Mouse (Mus musculus): Measurements from ENCODE around the gene Camkmt. TPM values are rescaled to one million over a fixed set of nuclear protein-coding genes. Genes with fewer than 3 reads are reported as not detected.

Gene Camkmt
- polyA plus RNA-seq, 1 experiment from 2014 or later: 16.4 TPM

- 51% methylated on average over 4 of the region's 4 CpGs for WGBS
- Histone ChIP-seq H3K4me3 (ENCODE audit: low read length) (no peak overlapping the region), H3K27ac (ENCODE audit: low read length) (no peak overlapping the region), H3K9me3 (ENCODE audit: control insufficient read depth, low read length) (no peaks in the 10 kb centered on the region), H3K9ac (ENCODE audit: low read depth, low read length) (no peak overlapping the region), H3K4me2 (ENCODE audit: low read depth, low read length) (no peak overlapping the region), H3K4me1 (ENCODE audit: control insufficient read depth, insufficient read depth, low read length) (no peaks in the 10 kb centered on the region), H3K27me3 (replicated peaks; ENCODE audit: control insufficient read depth, insufficient read depth, low read length) (no peaks in the 10 kb centered on the region), H3K36me3 (ENCODE audit: control insufficient read depth, insufficient read depth, low read length) (no peaks in the 10 kb centered on the region)
- no peak for ATAC-seq
Measured at GRCm38 (mm10) chr17:85171951-85172350, 81.6 kb downstream of the Camkmt start.

- no peaks in the 10 kb centered on the region for H3K9me3 ChIP-seq (ENCODE audit: control insufficient read depth, low read length)
- no peaks in the 10 kb centered on the region for H3K36me3 ChIP-seq (ENCODE audit: control insufficient read depth, insufficient read depth, low read length)
- H3K4me3 ChIP-seq (ENCODE audit: low read length): no peak overlapping the region
- no peak for ATAC-seq
- no peak overlapping the region for H3K27ac ChIP-seq (ENCODE audit: low read length)
- H3K4me1 ChIP-seq (ENCODE audit: control insufficient read depth, insufficient read depth, low read length): no peaks in the 10 kb centered on the region
- no peaks in the 10 kb centered on the region for H3K27me3 ChIP-seq (replicated peaks; ENCODE audit: control insufficient read depth, insufficient read depth, low read length)
- no peak overlapping the region for H3K9ac ChIP-seq (ENCODE audit: low read depth, low read length)
- no peak overlapping the region for H3K4me2 ChIP-seq (ENCODE audit: low read depth, low read length)
- 54% methylated on average over 13 of the region's 13 CpGs for WGBS
Measured at GRCm38 (mm10) chr17:85177231-85177630, 86.9 kb downstream of the Camkmt start.

- ATAC-seq: no peak
- 56% methylated on average over 14 of the region's 14 CpGs for WGBS
Measured at GRCm38 (mm10) chr17:85180471-85181060, 90.2 kb downstream of the Camkmt start.

DNA sequence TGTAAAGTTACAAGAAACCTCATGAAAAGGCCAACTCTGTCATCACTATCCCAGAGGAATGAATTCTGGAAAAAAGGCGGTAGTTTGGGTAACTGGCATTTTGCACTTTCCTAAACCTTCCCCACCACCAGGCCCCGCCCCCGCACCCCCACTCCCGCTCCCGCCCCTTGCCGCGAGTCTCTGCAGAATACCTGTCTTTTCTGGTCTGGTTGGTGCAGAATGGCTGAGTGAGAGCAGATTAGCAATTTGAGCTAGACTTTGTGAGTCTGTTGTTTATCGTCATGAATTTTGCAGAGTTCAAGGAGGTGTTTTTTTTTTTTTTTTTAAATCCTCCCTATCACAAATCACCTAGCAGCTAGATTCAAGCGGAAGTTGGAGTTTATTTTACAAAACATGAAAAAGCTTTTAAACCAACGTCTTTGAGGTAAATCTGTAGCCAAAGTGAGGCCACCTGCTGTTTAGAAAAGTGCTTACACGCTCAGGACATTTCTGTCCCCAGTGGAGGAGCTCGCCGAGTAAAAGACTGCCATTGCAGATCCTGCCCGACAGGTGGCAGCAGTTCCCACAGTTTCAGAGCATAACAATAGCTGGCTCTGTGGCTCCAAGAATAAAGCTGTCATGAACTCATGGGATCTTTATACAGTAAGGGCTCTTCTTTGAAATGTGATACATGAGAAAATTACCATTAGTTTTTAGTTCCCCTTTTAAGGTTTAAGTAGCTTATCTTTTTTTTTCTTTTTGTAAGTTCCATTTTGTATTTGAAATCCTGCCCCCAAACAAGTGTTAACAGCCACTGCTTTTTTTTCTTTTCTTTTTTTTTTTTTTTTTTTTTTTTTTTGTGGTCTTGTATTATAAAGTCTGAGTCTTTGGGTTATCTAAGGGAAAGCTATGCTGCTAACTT, 99.1 kb downstream of the Camkmt start:
- H3K36me3 ChIP-seq (ENCODE audit: control insufficient read depth, insufficient read depth, low read length): no peaks in the 10 kb centered on the region
- H3K4me2 ChIP-seq (ENCODE audit: low read depth, low read length): peak overlapping the region; percentile 43
- H3K4me3 ChIP-seq (ENCODE audit: low read length): no peak overlapping the region; the same call in 1 of the 2 replicates
- H3K9ac ChIP-seq (ENCODE audit: low read depth, low read length): no peak overlapping the region
- no peak overlapping the region for H3K27ac ChIP-seq (ENCODE audit: low read length)
- H3K27me3 ChIP-seq (replicated peaks; ENCODE audit: control insufficient read depth, insufficient read depth, low read length): no peaks in the 10 kb centered on the region
- no peaks in the 10 kb centered on the region for H3K9me3 ChIP-seq (ENCODE audit: control insufficient read depth, low read length)
- 3% methylated on average over 14 of the region's 14 CpGs for WGBS
- H3K4me1 ChIP-seq (ENCODE audit: control insufficient read depth, insufficient read depth, low read length): no peaks in the 10 kb centered on the region
- peak; percentile 89 for ATAC-seq

More at GRCm38 (mm10) chr17:85180471-85181060, 90.2 kb downstream of the Camkmt start:
- Histone ChIP-seq H3K9me3 (ENCODE audit: control insufficient read depth, low read length) (no peaks in the 10 kb centered on the region), H3K27ac (ENCODE audit: low read length) (no peak overlapping the region), H3K27me3 (replicated peaks; ENCODE audit: control insufficient read depth, insufficient read depth, low read length) (no peaks in the 10 kb centered on the region), H3K4me1 (ENCODE audit: control insufficient read depth, insufficient read depth, low read length) (no peaks in the 10 kb centered on the region), H3K36me3 (ENCODE audit: control insufficient read depth, insufficient read depth, low read length) (no peaks in the 10 kb centered on the region), H3K4me3 (ENCODE audit: low read length) (no peak overlapping the region), H3K4me2 (ENCODE audit: low read depth, low read length) (no peak overlapping the region), H3K9ac (ENCODE audit: low read depth, low read length) (no peak overlapping the region)

DNA sequence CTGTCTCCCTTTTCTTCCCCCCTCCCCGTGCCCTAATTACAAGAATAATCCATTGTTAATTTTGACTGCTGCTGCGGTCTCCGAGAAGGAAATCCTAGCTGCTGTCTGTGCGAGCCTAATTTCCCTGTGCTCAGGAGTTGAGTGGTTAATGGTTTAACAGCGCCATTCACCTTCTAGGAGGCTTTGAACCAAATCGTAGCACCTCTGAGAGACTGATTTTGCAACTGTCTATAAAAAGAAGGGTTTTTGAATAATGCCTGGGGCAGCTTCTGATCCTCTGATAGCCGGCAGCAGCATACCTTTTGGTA, 99.7 kb downstream of the Camkmt start:
- WGBS: 23% methylated on average over 7 of the region's 7 CpGs
- no peaks in the 10 kb centered on the region for H3K36me3 ChIP-seq (ENCODE audit: control insufficient read depth, insufficient read depth, low read length)
- H3K4me1 ChIP-seq (ENCODE audit: control insufficient read depth, insufficient read depth, low read length): no peaks in the 10 kb centered on the region
- no peak overlapping the region for H3K4me3 ChIP-seq (ENCODE audit: low read length)
- H3K9ac ChIP-seq (ENCODE audit: low read depth, low read length): no peak overlapping the region
- no peak overlapping the region for H3K4me2 ChIP-seq (ENCODE audit: low read depth, low read length)
- H3K27me3 ChIP-seq (replicated peaks; ENCODE audit: control insufficient read depth, insufficient read depth, low read length): no peaks in the 10 kb centered on the region
- H3K9me3 ChIP-seq (ENCODE audit: control insufficient read depth, low read length): no peaks in the 10 kb centered on the region
- ATAC-seq: no peak
- no peak overlapping the region for H3K27ac ChIP-seq (ENCODE audit: low read length)

GRCm38 (mm10) chr17:85193294-85193693, 102.9 kb downstream of the Camkmt start:
- 83% methylated on average over 11 of the region's 11 CpGs for WGBS
- Histone ChIP-seq H3K36me3 (ENCODE audit: control insufficient read depth, insufficient read depth, low read length) (no peaks in the 10 kb centered on the region), H3K27ac (ENCODE audit: low read length) (no peak overlapping the region), H3K4me2 (ENCODE audit: low read depth, low read length) (no peak overlapping the region), H3K4me1 (ENCODE audit: control insufficient read depth, insufficient read depth, low read length) (no peaks in the 10 kb centered on the region), H3K9ac (ENCODE audit: low read depth, low read length) (no peak overlapping the region), H3K4me3 (ENCODE audit: low read length) (no peak overlapping the region), H3K9me3 (ENCODE audit: control insufficient read depth, low read length) (no peaks in the 10 kb centered on the region), H3K27me3 (replicated peaks; ENCODE audit: control insufficient read depth, insufficient read depth, low read length) (no peaks in the 10 kb centered on the region)
- ATAC-seq: no peak

DNA sequence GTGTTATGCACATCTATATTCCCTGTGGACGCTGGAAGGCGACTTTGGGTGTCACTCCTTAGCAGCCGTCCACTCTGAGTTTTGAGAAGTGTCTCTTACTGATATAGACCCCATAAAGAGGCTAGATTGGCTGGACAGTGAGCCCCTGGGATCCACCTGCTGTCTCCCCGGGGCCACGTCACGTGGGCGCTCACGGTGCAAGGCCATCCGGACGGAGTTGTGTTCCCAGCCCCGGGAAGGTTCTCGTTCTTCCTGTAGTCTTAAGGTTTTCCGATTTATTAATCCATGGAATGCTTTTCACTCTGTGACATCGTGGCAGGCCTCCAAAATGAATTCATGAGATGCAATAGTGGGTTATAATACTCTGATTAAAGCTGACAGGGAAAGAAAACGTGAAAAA, 108.4 kb downstream of the Camkmt start:
- Histone ChIP-seq H3K4me3 (ENCODE audit: low read length) (no peak overlapping the region), H3K9me3 (ENCODE audit: control insufficient read depth, low read length) (no peaks in the 10 kb centered on the region), H3K27ac (ENCODE audit: low read length) (no peak overlapping the region), H3K27me3 (replicated peaks; ENCODE audit: control insufficient read depth, insufficient read depth, low read length) (no peaks in the 10 kb centered on the region), H3K4me1 (ENCODE audit: control insufficient read depth, insufficient read depth, low read length) (no peaks in the 10 kb centered on the region), H3K4me2 (ENCODE audit: low read depth, low read length) (no peak overlapping the region), H3K9ac (ENCODE audit: low read depth, low read length) (no peak overlapping the region), H3K36me3 (ENCODE audit: control insufficient read depth, insufficient read depth, low read length) (no peaks in the 10 kb centered on the region)
- WGBS: 87% methylated on average over 15 of the region's 15 CpGs
- ATAC-seq: no peak

GRCm38 (mm10) chr17:85199321-85199720, 109.0 kb downstream of the Camkmt start:
- no peak for ATAC-seq
- H3K4me2 ChIP-seq (ENCODE audit: low read depth, low read length): no peak overlapping the region
- H3K9me3 ChIP-seq (ENCODE audit: control insufficient read depth, low read length): no peaks in the 10 kb centered on the region
- no peak overlapping the region for H3K27ac ChIP-seq (ENCODE audit: low read length)
- no peak overlapping the region for H3K4me3 ChIP-seq (ENCODE audit: low read length)
- WGBS: 66% methylated on average over 11 of the region's 11 CpGs
- no peak overlapping the region for H3K9ac ChIP-seq (ENCODE audit: low read depth, low read length)
- H3K4me1 ChIP-seq (ENCODE audit: control insufficient read depth, insufficient read depth, low read length): no peaks in the 10 kb centered on the region
- H3K27me3 ChIP-seq (replicated peaks; ENCODE audit: control insufficient read depth, insufficient read depth, low read length): no peaks in the 10 kb centered on the region
- no peaks in the 10 kb centered on the region for H3K36me3 ChIP-seq (ENCODE audit: control insufficient read depth, insufficient read depth, low read length)

DNA sequence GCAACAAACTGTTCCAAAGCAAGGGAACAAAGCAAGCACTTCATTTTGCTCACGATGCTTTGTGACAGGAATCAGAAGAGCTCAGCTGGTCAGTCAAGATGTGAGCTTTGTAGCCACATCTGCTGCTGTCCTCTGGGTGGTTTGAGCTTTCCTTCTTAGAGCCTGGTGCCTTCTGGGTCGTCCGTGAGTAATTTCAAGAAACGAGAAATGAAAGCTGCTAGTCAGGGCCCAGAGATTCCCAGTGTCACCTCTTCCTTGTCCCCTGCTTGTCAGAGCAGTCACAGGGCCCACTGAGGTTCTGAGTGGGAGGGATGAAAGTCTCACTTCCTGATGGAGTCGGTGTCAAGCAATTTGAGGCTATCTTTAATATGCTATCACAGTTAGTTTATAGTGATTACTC, 127.7 kb downstream of the Camkmt start:
- 83% methylated on average over 5 of the region's 5 CpGs for WGBS
- H3K4me1 ChIP-seq (ENCODE audit: control insufficient read depth, insufficient read depth, low read length): no peaks in the 10 kb centered on the region
- H3K27me3 ChIP-seq (replicated peaks; ENCODE audit: control insufficient read depth, insufficient read depth, low read length): no peaks in the 10 kb centered on the region
- 0 out of 2 replicates have a peak, but pooled peaks cover 7% of the 10 kb centered on the region for H3K9me3 ChIP-seq (ENCODE audit: control insufficient read depth, low read length)
- H3K9ac ChIP-seq (ENCODE audit: low read depth, low read length): no peak overlapping the region
- H3K4me2 ChIP-seq (ENCODE audit: low read depth, low read length): no peak overlapping the region
- H3K4me3 ChIP-seq (ENCODE audit: low read length): no peak overlapping the region
- H3K27ac ChIP-seq (ENCODE audit: low read length): no peak overlapping the region
- no peak for ATAC-seq
- no peaks in the 10 kb centered on the region for H3K36me3 ChIP-seq (ENCODE audit: control insufficient read depth, insufficient read depth, low read length)

Data from intestine, embryonic 16.5 days (tissue).